Mouse (Mus musculus) cerebellum, adult 2 months (tissue): ENCODE data around the gene Jade1.

ENCODE experiments used
- CTCF ChIP-seq: fragments of 200-500 bp; IDR thresholded peaks from 2 replicates; pipeline ENCODE4 v1.5.1; 2011; ENCODE audit warnings: low read depth, mild to moderate bottlenecking, control low read depth, low read length, moderate library complexity, borderline replicate concordance; ENCODE audit not compliant: insufficient read depth
- POLR2A ChIP-seq: fragments of 200-500 bp; IDR thresholded peaks from 2 replicates; pipeline ENCODE4 v1.6.1; 2011; ENCODE audit warnings: low read length, control low read depth, borderline replicate concordance; ENCODE audit not compliant: insufficient read depth

GRCm38 (mm10) chr3:41521733-41522132, 33.8 kb upstream of the Jade1 start:
- TF ChIP-seq POLR2A (no peak), CTCF (no peak)
